Mouse (Mus musculus) inflammation-experienced regulatory T-cells, adult 6 months (primary cell): Measurements from ENCODE around the gene Ccdc142. TPM values are rescaled to one million over a fixed set of nuclear protein-coding genes. Genes with fewer than 3 reads are reported as not detected.

ENCODE experiments used
- ATAC-seq: one replicate; pipeline ENCODE4 v1.8.0; 2017
- polyA plus RNA-seq, 3 experiments: library from polyadenylated mRNA; unstranded; fragments of 100-300 nt; shearing (Covaris generic); gene quantifications; one replicate each; pipeline ENCODE4 v1.2.1; 2017

Gene Ccdc142
- polyA plus RNA-seq, 3 experiments from 2014 or later: 0.79 to 3.2 TPM; not detected in 1

DNA sequence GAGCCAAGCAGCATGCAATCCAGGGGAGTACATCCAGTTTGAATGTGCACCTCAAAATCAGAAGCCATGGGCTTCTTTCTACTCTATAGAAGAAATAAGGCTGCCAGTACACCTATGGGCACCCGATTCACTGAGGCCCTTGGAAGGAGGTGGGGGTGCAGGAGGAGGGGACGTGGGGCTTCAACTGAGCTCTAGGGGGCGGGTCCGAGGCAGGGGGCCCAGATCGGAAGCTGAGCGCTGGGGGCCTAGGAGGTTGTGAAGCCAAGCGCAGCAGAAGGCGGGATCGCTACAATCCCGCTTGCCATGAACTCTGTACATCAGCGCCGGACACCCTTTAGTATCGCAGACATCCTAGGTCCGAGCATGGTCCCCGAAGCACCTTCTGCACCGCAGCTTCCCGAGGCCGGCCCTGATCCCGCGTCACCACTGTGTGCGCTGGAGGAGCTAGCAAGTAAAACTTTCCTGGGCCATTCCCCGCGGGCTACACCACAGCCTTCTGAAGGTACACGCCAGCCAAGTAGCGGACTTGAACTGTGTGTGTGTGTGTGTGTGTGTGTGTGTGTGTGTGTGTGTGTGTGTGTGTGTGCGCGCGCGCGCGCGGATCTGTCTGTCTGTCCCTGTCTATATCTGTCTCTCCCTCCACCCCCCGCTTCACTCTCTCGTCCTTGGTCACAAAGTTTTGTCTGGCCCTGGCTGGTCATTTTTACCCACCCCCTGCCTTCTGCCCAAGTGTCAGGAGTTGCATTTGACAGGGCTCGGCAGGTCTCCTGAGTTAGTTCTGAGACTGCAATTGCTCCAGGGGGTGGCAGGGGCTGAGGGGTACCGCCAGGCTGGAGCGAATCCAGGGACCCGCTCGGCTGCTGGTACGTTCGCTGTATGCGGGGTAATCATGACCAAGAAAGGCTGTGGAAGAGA lies 15.0 kb upstream of the Ccdc142 start, which contains the start of gene Lbx2:
Gene Lbx2 (plus strand): TSS at position 247 of the 915 bp plus-strand sequence.
- ATAC-seq: peak; percentile 21

DNA sequence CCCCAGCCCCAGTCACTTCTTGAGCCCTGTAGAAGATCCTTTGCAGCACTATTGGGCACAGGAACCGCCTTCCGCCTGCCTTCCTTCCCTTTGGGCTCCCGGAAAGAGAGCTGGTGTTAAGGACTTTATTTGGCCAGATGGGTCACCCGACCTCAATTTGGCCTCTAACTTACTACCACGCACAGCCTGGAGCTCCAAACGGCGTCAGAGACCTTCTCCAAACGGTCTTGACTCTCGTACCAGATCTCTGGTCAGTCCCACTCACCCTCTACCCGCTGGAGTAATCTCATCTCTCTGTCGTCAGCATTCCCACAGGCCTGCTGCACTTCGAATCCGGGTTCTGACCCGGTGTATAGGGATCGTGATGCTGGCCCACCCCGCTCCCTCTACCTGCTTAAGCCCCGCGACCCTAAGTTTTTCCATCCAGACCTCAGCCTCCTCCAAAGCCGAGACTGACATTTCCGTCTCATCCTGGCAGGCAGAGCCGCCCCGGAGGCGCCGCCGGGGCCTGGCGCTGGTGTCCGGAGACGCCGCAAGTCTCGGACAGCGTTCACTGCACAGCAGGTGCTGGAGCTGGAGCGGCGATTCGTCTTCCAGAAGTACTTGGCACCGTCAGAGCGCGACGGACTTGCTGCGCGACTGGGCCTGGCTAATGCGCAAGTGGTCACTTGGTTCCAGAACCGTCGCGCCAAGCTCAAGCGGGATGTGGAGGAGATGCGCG lies 14.0 kb upstream of the Ccdc142 start:
- peak; percentile 43 for ATAC-seq

DNA sequence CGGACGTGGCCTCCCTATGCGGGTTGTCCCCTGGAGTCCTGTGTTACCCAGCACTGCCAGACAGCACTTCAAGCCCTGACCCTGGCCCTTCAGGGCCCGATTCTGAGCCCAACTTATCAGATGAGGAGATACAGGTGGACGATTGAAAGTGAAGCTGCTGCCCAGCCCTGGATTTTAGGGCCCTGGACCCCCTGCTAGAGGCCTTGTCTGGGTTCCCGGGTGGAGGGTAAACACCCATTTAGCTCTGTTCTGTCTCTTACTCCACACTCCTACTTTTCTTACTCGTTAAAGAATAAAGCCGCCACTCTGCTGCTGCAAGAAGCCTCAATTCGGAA lies 13.5 kb upstream of the Ccdc142 start:
- no peak for ATAC-seq

DNA sequence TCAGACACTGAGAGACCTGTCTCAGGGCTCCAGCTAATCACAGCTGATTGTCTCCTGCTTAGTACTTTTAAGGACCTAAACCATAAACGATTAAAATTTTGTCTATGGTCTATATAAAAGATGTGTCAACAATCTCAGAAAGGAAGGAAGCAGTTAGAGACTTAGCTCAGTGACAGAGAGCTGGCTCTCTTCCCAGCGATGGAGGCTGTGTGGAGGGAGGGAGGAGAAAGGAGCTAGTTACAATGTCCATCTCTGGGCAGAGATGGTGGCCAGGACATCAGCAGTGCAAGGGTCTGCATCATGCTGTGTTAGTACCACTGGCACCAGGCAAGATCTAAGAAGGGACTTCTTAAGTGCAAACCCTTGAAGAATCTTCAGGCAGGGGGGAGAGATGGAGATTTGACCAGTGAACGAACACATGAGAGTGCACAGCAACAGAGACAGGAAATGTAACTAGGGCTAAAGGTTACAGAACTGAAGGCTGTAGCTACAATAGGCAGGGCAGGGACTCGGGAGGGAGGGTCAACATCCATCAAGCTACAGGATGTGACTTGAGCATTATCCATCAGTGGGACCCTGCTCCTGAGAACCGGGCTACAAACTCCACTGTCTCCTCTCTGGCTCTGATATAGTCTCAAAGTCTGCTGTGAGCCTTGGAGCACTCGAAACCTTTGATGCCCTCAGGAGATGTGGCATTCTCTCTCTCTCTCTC lies 8.8 kb upstream of the Ccdc142 start:
- no peak for ATAC-seq

DNA sequence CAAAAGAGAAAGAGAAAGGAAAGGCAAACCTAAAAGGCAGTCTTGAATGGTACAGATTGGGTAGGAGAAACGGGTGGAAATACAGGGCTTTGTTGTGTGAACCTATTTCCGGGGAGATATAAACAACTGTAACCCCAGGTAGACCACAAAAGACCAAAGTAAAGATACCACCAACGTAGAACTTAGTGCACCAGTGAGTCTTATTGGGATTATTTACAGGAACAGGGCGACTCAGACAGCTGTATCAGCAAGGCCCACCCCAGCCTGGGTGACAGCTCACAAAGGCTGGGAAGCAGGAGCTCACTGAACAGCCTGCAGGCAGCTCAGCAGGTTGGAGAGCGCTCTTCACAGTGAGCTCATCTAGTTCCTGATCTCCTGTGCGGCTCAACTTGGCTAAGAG lies 5.4 kb upstream of the Ccdc142 start:
- ATAC-seq: peak; percentile 98

DNA sequence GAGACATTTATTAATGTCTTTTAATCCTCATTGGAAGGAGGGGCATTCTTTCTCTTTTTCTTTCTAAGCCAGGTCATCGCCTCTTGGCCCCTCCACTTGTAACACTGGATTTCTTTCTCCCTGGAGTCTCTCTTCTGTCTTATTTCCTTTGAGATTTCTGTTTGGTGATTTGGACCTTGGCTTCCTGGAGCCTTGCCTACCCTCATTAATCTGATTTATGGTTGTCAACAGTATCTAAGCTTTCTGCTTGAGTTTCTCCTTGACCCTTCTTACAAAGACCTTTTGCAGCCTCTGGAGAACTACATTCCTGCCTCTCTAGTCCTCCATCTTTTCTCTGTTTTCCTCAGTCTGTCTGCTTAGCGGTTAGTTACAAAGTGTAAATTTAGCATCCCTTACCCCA lies 3.0 kb upstream of the Ccdc142 start:
- no peak for ATAC-seq

DNA sequence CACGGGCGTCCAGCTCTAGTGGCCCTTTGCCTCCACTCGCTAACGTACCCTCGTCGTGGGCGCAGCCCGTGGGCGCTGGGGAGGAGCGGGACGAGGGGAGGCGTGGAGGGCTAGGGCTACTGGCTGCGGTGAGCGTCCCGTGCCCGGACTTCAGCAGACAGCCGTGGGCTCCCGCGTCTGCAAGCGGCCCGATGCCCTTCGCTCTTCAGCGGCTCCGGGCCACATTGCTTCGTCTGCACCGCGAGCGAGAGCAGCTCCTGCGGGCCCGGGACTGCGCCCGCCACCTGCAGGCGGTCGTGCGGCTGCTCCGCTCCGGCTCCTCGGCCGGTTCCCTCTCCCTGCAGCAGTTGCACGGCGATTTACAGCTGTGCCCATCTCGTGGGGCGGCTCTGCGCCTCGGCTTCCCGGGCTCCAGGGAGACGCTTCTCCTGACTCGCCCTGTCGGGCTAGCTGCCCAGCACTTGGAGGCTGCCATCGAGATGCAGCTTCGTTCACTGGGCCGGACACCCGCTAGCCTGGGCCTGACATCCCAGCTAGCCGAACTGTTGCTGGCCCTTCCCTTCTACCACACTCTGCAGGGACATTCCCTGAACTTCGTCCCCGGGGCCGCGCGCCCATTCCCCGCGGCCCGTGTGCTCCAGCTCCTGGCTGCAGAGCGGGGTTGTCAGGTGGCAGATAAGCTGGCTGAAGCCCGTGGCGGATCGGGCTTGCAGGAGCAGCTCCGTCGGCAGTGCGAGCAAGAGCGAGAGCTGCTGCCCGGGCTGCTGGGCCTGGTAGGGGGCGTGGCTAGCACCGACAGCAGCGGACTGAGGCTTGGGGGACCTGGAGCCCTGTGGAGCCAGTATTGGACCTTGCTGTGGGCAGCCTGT lies 521 bp downstream of the Ccdc142 start:
- peak; percentile 75 for ATAC-seq

DNA sequence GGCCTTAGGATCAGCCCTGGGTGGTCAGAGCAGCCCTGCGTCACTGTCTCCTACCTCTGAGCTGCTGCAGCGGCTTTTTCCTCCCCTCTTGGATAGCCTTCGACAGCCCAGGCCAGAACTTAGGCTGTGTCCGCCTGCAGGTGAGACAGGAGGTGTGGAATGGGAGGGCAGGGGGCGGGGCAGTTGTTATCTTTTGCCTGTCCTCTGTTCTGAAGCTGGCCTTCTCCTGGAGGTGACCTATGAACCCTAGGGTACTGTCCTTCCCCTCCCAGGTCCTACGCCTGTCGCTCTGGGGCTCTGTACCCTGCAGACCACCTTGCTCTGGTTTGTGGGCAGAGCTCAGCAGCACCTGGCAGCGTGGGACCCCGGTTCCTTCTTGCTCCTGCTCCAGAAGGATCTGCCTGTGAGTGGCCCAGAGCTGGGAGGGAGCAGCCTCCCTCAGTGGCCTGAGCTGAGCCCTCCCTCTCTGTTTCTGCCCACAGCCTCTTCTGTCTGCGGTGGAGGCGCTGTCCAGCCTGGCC lies 1.8 kb downstream of the Ccdc142 start:
- ATAC-seq: no peak

DNA sequence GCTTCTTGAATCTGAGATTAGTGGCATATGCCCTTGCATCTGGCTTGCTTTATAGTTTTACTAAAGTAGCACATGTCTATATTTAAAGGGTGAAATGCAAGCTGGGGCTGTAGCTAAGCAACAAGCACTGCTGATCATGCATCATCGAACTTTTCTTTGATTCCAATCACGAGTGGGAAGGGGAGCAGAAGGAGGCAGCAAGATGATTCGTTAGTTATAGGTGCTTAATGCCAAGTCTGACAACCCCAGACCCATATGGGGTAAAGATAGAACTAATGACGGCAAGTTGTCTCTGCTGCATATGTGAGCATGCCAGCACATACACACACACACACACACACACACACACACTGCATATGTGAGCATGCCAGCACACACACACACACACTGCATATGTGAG lies 2.8 kb downstream of the Ccdc142 start:
- ATAC-seq: no peak

DNA sequence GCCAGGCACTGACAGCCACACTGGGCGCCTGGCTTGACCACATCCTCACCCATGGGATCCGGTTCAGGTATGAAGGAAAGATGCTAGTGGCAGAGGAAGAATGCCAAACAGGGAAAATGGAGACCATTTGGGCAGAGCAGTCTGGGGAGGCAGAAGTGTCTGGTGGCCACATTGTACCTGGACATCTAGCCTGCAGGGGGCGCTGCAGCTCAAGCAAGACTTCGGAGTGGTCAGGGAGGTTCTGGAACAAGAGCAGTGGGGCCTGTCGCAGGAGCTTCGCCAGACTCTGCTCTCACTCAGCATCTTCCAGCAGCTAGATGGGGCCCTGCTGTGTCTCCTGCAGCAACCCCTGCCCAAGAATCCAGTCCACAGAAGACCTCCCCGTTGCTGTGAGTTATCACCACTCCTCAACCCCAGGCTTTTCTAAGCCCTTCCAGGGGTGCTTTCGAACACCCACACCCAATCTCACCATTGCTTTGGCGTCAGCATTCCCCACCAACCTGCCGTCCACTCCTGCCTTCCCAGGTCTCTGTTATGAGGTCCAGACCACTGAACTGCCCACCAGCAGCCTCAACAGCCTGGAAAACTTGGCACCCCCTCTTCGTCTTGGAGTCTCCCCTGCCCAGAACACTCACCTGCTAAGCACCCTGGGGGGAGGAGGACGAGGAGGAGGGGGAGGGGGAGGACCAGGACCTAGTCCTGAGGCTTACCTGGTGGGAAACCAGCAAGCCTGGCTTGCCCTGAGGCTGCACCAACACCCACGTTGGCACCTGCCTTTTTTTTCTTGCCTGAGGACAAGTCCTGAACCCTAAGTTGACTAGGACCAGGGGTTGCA lies 6.4 kb downstream of the Ccdc142 start:
- peak; percentile 53 for ATAC-seq

DNA sequence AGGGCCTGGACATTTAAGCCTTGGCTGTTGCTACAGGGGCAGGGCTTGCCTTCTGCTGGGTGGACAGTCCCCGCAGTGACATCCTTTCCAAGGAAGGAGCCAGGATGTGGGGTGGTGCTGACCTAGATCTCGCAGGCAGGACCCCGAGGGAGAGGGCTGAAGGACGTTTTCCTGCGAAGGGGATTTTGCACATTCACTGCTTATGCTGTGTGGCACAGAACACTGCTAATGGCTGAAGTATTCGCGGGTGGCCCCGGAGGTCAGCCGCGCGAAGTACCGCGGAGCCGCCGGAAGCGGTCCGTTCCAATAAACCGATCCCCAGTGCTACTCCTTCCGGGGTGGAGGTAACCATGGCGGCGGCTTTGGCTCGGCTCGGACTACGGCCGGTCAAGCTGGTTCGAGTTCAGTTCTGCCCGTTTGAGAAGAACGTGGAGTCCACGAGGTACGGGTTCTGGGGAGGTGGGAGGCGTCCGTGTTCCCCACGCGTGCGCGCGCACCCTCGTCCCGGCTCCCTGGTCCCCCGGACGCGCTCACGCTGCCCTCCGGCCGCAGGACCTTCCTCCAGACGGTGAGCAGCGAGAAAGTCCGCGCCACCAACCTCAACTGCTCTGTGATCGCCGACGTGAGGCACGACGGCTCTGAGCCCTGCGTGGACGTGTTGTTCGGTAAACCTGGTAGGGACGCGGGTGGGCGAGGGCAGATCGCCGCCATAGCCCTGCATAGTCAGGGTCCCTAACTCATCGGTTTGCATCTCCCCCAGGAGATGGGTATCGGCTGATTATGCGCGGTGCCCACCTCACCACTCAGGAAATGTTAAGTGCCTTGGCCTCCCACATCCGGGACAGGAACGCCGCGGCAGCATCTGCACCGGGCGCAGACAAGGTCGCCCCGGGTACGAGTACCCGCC lies 7.6 kb downstream of the Ccdc142 start, which contains the start of gene Mrpl53:
Gene Mrpl53 (plus strand): TSS at position 279 of the 907 bp plus-strand sequence.
- ATAC-seq: peak; percentile 75

DNA sequence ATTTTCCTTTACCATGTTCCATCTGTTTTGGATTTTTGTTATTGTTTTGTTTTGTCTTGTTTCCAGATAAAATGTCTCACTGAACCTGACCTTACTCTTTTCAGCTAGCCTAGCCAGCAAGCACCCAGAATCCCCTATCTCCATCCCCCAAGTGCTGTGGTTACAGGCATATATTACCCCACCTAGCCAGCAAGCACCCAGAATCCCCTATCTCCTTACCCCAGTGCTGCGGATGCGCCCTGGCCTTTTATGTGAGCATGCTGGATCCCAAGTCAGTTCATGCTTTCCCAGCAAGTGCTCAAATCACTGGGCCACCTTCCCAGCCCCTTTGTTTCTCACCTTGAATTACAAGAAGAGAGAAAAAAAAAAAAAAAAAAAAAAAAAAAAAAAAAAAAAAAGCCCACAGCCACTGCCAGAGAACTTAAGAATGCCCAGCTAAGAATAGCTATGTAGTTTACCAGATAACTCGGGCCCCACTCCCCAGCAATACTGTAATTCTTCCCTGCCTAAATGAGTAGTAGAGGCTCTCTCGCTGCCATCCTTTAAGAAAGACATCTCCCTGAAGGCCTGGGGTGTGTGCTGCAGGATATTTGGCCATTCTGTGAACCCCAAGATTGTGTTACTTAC lies 10.2 kb downstream of the Ccdc142 start:
- no peak for ATAC-seq

DNA sequence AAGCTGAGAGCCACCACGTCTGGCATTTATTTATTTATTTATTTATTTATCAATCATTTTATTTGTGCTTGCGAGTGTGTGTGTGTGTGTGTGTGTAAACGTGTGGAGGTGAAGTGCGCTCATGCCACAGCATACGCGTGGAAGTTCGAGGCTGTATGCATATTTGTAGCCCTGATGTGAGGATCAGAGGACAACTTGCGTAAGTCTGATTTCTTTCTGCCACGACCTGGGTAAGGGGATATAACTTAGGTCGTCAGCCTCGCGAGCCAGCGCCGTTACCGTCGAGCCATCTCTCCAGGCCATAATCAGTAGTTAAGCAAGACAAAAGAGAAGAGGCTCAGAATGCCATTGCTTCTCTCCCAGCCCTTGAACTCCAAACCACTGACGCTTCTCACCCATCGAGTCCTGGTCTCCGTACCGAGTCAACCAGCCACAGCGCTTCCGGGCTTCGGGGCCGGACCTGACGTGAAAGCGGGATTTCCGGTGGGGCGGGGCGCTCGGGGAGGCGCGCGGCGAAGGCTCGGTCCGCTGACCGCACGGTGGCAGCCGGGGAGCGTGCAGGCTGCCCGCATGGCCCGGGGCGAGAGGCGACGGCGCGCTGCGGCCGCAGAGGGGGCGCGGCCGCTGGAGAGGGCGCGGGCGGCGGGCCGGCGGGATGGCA lies 13.7 kb downstream of the Ccdc142 start, which contains the start of gene Mogs:
Gene Mogs (plus strand): TSS at position 486 of the 661 bp plus-strand sequence.
- ATAC-seq: peak; percentile 86

DNA sequence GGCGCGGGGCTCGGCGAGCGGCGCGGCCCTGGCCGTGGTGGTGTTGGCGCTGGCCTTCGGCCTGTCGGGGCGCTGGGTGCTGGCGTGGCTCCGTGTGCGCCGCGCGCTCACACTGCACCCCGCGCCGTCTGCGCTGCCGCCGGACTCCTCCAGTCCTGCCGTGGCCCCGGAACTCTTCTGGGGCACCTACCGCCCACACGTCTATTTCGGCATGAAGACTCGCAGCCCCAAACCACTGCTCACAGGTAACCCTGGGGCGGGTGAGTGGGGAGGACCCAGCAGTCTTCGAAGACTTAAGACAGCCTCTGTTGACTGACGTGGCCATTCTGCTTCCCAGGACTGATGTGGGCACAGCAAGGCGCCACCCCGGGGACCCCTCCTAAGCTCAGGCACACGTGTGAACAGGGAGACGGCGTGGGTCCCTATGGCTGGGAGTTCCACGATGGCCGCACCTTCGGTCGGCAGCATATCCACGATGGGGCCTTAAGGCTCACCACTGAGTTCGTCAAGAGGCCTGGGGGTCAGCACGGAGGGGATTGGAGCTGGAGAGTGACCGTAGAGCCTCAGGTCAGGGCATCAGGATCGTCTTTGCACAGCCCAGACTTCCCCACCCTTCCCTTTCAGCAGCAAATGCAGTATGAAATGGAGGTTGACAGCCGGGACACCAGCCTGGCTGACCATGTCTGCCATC lies 14.4 kb downstream of the Ccdc142 start:
- peak; percentile 67 for ATAC-seq

DNA sequence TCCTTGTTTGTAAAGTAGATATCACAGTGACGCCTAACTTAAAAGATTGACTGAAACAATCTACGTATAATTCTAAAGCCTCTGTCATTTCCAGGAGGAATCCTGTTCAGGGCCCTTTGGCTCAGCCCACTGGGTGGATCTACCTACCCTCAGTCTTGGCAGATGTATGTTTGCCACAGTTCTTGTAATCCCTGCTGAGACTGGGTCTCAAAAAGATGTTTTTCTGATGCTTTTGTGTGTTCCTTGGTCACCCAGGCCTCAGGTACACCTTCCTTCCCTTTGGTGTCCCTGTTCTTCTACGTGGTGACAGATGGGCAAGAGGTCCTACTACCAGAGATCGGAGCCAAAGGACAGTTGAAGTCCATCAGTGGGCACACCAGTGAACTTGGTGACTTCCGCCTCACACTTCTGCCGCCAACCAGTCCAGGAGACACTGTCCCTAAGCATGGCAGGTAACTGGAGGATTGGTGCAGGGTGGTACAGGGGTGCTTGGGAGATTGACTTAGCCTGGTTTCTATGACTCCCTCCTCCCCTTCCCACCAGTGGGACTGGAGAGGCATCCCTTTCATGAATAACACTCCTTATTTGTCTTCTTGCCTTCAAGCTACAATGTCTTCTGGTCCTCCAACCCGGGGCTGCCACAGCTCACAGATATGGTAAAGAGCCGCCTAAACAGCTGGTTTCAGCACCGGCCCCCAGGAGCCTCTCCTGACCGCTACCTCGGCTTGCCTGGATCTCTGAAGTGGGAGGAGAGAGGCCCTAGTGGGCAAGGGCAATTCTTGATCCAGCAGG lies 15.2 kb downstream of the Ccdc142 start:
- no peak for ATAC-seq

DNA sequence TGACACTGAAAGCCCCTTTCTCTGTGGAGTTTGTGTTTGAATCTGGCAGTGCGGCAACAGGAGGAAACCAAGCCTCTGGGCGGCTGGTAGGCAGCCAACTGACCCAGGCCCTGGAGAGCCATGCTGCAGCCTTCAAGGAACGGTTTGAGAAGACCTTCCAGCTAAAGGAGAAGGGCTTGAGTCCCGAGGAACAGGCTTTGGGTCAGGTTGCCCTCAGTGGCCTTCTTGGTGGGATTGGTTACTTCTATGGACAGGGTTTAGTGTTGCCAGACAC lies 15.7 kb downstream of the Ccdc142 start:
- no peak for ATAC-seq

DNA sequence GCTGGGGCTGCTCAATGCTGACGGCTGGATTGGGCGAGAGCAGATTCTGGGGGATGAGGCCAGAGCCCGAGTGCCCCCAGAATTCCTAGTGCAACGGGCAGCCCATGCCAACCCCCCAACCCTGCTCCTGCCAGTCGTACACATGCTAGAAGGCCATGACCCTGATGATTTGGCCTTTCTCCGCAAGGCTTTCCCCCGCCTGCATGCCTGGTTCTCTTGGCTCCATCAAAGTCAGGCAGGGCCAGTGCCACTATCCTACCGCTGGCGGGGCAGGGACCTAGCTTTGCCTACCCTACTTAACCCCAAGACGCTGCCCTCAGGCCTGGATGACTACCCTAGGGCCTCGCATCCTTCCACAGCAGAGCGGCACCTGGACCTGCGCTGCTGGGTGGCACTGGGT lies 16.2 kb downstream of the Ccdc142 start:
- no peak for ATAC-seq
